Mouse (Mus musculus) mouse trophoblast stem cell (cell line): ENCODE data around the gene Gap43.
"Not testable (repeated sequence)": the region's sequence is repeated elsewhere in the genome, so short reads cannot be mapped to it uniquely, and the experiment has no call there.

Source experiments
- in situ Hi-C, 2 experiments: fragments of 300-500 bp; cut with MseI, MboI; formaldehyde crosslinking; loops; 2 replicates in 1 of 2; 3 replicates in 1 of 2; pipeline ENCODE4 v1.15.1; 2025

Gap43 gene

DNA sequence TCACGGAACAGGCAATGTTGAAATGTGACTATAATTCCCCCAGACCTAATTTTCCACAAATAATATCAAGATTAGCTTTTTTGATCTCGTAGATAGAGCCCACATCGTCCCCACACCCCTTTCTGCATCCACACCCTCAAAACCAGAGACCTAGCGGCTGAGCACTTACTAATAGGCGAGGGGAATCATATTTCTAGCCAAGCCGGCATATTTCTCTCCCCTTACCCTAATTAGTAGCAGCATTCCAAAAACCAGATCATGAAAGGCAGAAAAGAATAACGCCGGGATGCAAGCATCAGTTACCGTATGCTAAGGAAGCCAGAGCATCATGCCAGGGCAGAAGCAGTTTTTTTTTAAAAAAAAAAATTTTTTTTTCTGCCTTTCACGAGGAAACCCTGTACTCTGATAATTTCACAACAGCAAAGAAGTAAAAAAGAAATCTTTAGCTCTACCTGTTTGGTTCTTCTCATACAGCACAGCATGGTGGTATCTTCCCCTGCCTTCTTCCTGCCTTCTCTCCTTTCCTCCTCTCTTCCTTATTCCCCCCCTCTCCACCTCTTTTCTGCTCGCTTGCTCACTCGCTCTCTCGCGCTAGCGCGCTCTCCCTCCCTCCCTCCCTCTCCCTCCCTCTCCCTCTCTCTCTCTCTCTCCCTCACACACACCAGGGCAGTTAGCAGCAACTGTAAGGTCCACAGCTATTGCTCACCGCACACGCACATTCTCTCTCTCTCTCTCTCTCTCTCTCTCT is at the start of gene Gap43:
Gap43 (minus strand) TSS at position 631 of the 748 bp plus-strand sequence.
- in situ Hi-C loops, result no loop called here

DNA sequence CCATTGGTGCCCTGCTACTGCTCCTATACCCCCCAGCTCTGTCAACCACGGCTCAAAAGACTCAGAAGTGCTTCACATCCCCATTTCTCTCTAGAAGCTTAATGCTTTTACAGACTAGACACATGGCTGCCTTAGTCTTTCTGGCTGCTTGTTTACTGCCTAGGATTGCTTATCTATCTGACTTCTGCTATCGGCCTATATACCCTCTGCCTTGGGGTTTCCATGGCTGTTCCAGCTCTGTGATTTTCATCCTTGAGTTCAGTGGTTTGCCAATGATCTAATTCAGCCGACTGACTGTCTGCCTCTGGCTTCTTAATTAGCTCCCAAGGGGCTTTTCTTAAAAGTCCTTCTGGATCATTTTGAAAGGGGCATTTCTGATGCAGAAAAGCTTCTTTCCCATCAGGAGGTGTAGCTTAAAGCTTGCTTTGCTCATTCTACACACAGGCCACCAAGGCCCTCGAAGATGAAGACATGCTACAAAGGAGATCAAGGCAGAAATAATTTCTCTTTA is 40.9 kb upstream of the Gap43 start:
- in situ Hi-C loops, result no loop called here

DNA sequence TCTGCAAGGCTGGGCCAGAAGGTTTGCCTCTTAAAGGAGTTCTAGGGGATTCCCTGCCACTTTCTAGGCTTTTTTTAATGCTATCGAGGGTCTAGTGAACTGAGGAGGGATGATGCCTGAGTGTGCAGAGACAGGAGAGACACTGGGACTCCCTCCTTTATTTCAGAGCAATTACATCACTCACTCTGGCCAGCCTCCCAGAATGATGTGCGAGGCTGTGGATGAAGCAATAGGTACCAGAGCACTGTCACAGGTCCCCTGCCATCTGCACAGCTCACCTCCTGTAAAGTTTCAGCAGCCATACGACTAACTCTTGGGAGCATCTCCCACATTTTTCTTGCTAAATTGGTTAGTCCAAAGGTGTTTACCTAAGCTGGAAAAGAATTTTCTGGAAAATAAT is 40.2 kb upstream of the Gap43 start:
- in situ Hi-C loops, result no loop called here

DNA sequence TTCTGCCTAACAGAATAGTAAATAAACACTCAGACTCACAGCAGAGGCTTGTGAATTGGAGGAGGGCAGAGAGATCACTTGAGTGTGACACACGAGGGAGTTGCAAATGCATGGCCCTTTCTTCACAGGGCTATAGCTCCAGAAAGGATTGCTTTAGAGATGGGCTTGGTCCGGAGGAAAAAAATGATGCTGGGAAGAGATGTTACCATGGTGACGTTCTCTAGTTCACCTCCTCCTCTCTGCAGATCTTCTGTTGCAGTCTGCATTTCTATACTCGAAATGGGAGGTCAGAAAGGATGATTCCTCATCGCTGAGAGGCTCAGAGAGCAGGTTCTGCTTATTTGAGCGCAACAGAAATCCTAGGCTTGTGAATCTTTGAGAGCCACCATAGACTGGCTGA is 29.7 kb upstream of the Gap43 start:
- in situ Hi-C loops, result no loop called here

DNA sequence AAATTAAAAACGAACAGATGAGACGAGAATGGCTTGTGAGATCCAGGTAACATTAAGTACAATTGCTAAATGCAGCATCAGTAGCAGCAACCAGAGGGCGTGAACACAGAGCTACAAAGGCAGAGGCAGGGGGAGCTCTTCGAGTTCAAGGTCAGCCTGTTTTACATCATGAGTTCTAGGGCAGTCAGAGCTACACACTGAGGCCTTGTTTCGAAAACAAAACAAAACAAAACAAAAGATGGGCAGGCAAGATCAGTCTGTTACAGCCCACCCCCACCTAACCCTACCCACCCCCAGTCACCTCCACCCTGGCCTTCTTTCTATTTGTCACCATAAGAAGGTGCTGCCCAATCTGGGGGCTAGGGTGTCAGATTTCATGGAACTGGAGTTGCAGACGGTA is 28.9 kb upstream of the Gap43 start:
- in situ Hi-C loops, result no loop called here

DNA sequence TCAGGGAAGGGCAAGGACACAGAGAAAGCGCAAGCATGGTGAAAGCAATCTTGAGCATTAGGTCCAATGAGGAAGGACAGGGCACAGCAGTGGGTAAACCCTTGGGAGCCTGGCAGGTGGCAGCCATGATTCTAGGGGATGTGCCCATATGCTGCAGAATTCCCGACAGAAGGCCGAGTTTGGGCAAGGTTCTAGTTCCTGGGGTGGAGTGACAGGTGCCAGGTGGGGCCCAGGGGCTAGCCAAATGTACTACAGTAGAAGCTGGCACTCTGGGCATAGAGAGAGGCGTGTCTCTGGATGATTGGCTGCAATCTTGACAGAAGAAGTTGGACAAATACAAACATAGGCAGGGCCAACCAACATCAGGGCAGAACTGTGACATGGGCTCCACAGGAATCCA is 19.6 kb upstream of the Gap43 start:
- in situ Hi-C loops, result no loop called here

DNA sequence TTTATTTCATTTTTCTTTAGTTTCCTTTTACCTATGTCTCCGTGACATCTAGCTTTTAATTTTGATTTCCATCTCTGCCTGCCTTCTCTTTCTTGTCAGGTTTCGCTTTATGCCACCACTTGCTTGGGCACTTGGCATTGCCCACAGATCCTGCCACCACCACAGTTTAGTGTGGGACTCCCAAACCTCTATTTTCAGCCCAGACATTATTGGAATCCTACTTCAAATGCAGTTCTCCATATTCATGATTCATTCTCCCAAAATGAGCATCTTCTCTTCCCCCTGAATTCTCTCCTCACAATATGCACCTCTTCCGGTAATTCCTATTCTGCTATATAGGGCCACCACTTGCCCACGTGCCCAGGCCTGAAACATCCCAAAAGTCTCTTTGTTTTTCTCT is 17.6 kb upstream of the Gap43 start:
- in situ Hi-C loops, result no loop called here

DNA sequence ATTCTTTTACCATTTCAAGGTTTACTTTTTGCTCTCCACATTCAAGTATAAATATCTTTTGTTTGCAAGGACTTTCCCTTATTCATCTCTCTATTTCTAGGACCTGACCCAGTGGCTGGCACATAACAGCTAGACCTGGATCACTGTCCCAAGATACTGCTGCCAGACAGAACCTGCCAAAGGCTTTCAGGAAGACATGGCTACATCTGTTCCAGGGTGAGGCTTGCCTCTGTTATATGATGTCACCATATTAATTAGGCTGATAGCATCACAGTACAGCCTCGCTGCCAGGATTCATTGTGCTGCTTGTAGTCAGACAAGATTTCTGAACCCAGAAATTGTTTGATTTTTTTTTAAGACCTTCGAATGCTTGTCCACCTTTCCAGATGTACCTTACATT is 9.6 kb upstream of the Gap43 start:
- in situ Hi-C loops, result no loop called here

DNA sequence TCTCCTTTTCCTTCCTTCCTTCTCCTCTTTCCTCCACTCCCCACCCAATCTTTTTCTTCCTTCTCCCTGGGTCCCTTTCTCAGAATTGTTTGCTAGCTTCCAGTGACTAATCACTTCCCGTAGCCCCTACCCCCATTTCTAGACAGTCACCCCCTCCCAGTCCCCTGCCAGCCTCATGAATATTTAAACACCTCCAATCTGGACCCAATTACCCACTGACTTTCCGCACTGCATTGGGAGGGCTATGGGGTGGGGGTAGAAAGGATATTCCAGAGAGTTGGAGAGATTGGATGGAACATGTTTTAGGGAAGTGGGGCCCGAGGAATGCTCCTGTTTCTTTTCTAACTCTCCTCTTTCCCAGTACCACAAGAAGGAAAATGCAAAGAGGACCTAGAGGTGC is 414 bp upstream of the Gap43 start:
- in situ Hi-C loops, result not testable (repeated sequence)

DNA sequence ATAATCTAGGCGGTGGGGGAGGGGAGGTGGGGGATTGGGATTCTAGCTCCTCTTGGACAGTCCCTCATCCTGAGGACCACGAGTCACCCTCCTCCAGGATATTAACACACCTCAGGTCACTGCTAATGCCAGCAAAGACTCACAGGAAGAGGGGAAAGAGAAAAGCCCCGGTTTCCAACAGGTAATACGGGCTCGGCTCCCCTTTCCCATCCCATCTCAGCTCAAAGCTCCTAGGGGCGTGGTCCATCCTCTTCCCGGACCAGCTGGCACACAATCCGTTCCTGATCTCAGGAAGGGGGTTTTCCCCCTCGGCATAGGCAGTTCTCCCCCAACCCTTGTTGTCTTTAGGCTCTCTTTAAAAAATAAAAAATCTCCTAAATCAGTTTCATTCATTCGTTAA is 939 bp downstream of the Gap43 start:
- in situ Hi-C loops, result no loop called here

DNA sequence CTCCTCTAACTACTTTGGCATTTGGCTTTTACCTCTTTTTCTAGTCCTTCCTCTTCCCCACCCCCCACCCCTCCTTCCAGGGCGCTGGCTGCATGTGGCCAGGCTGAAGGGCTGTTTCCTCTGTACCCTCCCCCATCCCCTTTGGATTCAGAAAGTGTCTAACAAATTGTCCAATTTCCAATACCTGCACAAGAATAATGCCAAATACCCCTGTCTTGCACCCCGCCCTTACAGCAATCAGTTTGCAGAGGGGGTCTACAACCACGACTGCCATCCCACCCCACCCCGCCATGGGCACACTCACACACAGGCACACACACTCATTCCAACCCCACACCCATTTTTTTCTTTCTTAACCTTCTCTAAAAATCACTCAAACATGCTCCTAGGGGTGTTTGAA is 1.5 kb downstream of the Gap43 start:
- in situ Hi-C loops, result no loop called here

DNA sequence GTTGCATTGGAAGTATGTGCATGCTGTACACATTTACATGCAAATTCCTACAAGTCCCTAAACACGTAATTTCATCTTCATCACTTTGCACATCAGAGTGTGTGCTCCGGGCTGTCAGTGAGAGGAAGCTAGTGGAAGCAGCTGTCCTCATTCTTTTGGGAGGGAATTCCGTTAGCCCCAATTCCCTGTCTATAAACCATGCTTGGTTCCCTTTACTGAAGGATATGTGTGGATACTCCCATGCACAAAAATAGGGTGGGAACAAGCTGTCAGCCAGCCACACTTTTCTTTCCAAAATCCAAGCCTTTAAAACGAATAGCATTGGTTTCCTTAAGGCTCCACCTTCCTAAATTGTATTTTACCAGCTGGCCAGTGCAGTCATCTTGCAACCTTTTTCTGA is 2.1 kb downstream of the Gap43 start:
- in situ Hi-C loops, result no loop called here

DNA sequence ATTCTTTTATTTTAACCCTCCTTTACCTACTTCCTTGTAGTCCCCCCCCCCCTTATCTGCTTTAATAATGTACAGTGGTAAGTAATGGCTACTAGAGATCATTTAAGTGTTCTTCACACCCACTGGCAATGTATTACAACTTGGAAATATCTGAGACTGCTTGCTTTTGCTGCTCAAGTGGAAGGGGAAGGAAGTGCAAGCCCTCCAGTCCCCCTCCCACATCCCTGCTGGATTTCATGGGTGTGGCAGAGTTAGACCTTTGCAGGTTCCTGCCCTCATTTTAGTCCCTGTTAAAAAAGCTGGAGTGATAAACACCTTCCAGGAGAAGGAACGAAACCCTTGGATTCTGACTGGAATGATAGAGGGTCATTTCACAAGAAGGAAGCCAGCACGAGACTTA is 2.8 kb downstream of the Gap43 start:
- in situ Hi-C loops, result no loop called here

DNA sequence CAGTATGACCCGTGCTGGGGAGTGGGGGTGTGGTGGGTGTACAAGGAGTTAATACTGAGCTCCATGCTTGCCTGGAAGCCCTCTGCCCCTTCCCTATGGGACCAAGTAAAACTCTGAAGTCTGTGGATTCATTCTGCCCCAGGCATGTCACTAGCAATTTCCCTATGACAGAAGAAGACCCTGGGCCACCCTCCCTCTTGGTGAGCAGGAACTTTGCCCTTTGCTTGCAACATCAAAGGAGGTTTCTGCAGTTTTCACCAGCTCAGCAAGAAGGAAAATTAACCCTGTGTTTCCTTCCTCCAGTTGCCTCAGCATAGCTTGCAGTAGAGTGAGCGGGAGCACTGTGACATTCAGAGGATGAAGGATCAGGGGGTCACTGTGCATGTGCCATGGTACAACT is 3.8 kb downstream of the Gap43 start:
- in situ Hi-C loops, result no loop called here

DNA sequence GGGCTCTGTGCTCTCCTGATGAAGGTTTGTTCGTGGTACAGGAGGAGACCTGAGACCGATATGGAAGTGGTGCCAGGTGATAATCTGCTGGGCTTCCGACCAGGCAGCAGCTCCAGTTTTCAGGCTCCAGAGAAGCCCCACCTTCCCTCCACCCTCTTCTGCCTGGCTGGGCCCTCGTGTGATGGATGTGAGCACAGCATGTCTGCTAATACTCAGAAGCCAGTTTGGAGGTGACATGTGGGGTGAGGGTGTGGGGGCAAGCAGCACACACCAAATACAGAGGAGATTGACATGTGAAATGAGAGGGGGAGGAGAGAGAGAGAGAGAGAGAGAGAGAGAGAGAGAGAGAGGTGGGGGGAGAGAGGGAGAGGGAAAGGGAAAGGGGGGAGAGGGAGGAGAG is 8.1 kb downstream of the Gap43 start:
- in situ Hi-C loops, result no loop called here

DNA sequence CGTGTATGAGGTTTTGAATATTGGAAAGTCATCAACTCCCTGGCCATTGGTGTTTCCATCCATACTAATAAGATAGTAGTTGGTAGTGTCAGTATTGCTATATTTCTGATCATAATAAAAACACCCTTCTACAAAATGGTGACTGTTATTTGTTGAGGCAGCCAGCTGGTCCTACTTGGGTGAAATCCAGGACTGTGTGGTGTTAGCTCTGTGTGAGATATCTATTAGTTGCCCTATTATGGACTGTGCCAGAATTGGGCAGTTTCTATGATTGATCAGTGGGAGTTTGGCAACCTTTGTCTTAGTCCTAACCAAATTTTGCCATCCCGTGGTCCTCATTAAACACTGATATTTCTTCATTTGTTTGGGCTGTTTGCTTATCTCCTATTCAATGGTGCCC is 14.3 kb downstream of the Gap43 start:
- in situ Hi-C loops, result no loop called here

DNA sequence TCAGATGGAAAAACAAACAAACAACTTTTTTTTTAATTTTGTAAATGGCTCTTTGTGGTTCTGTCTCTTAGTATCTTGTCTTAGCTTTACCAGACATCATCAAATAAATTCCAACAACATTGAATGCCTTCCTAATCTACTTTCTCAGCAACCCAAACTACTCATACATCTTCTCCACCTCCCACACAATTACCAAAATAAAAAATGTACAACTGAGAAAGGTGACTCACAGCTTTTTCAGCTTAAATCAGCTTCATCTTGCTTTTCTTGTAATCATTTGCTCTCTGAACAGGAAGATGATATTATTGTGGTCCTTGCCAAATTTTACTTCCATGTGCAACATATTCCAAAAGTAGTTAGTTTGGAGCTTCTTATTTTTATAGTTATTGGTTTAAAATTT is 14.9 kb downstream of the Gap43 start:
- in situ Hi-C loops, result no loop called here

DNA sequence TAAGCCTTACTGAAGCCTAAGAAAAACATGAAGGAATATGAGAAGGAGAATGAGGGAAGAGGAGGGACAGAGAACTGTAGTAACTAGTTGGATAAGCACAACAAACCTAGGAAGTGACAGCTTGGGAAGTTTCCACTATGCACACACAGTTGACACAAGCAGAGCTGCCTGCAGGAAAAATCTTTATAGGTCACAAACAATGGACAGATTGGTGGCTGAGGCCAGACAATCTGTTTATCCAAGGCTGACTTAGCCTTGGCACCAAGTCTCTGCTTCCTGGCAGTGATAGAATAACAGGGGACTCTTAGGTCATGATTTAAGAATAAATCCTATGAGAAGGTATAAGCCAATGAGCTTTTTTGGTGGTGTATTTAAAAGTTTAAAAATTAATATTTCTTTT is 20.6 kb downstream of the Gap43 start:
- in situ Hi-C loops, result no loop called here

DNA sequence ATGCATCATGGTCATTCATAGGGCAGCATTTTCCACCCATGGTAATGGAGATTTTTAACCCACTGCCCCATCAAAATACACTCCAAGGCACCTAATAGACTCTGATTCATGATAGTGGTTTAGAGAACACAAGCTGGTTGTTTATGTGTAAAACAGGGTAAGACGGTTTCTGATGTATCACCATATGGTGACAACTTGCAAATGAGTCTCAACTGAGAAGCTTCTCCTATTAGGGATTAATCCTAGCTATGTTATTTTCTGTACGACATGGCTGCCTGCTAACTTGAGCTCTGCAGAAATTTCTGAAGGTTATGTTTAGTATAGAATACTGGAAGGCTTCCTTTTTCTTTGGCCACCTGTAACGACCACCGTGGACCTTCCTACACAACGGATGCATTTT is 21.1 kb downstream of the Gap43 start:
- in situ Hi-C loops, result no loop called here

DNA sequence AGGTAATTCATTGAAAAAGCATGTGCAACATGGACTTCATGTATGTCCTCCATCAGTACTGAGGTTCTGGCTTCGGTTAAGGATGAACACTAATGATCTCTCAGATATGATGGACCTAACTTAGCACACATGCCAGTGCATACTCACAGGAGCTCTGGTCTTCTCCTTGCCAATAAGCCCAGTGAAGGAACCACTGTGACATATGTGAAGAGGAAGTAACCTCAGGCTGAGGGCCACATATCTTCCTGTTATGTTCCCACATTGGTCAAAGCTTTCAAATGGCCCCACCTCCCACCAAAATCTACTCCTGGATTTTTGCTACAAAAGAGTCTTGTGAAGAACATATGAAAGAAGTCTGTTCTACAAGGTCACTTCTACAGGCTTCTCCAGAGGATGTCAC is 28.3 kb downstream of the Gap43 start:
- in situ Hi-C loops, result no loop called here

DNA sequence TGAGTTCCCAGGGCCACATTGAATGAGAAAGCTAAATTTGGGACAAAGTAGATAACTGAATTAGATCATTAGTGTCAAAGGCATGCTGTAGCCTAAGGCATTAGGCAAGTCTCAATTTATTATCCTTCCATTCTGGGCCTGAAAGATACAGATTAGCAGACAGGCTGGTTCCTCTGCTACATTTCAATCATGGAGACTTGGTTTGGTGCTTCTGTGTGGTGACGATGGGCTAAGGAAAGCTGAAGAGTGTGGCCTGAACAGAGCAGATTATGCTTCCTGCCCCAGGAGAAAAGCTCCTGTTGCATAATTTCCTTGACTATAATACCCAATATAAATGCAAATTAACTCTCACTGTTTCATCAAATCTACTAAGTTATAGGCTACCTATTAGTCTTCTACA is 31.7 kb downstream of the Gap43 start:
- in situ Hi-C loops, result no loop called here

DNA sequence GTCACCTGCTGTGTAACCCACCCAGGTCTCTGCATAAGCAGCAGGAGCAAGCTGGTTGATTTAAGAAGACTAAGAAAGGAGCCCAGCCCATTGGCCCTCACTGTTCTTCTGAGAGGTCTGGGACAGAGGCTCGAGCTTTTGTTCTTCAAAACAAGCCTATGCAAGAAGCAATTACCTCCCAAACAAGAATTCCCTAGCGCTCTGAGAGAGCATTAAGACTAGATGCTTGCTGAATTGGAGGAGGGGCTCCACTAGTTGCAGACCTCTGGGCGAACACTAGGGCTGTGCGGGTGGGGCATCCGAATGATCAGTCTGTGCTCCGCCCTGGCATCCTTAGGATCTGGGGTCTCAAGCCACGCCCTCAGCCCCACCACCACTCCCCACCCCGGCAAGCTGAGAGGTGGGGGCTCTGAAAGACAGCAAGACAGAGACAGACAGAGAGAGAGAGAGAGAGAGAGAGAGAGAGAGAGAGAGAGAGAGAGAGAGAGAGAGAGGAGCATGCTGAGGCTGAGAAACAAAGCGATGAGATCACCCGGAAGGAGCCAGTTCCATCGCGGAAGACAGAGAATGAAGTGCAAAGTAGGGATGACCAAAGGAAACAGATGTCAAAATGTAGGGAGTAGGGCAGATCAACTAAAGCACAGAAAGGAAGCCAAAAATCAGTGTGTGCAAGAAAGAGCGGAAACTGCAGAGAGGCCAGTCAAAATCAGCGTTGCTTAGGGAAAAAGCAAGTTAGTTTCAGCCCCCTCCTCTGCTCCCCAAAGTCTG is 34.3 kb downstream of the Gap43 start:
- in situ Hi-C loops, result no loop called here

DNA sequence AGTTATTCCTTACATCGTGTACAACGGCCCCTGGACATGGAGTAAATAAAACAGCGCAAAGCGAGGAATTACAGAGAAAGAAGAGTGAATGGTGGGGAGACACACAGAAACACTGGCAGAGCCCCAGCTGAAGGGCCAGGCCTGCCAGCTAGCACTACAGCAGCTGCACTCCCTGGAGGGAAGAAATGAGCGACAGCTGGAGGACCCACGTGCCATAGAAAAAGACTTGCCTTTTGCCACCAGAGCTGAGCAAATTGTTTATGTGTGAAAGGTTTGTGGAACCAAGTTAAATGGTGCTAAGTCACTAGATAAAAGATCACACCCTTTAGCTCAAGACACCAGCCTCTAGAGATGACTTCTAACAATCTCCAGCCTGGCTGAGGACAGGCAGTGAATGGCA is 37.0 kb downstream of the Gap43 start:
- in situ Hi-C loops, result no loop called here
